Mouse (Mus musculus) ES-Bruce4 (cell line): Measurements from ENCODE around the gene Casz1.

Source experiments
- CTCF ChIP-seq: IDR thresholded peaks from one replicate; pipeline ENCODE4 v1.8.1; 2011; ENCODE audit warnings: low read depth, low read length
- POLR2A ChIP-seq: IDR thresholded peaks from one replicate; pipeline ENCODE4 v1.8.1; 2011; ENCODE audit warnings: low read length; ENCODE audit not compliant: insufficient read depth

- TF ChIP-seq CTCF (no peak), POLR2A (no peak)
These were observed 42.5 kb downstream of the Casz1 start for GRCm38 (mm10) chr4:148846724-148847123.
